Mouse (Mus musculus) heart, adult 2 months (tissue): Measurements from ENCODE around the gene Rabl3. TPM values are rescaled to one million over a fixed set of nuclear protein-coding genes. Genes with fewer than 3 reads are reported as not detected.

Experiments
- DNase-seq, 2 experiments: peaks; one replicate each; pipeline ENCODE4 v3.0.0; 2021
- H3K27ac ChIP-seq: fragments of 200-600 bp; 2 replicates; pipeline ENCODE4 v1.8.1; 2022
- H3K27me3 ChIP-seq: fragments of 200-500 bp; 2 replicates; pipeline ENCODE4 v1.6.1; 2012; ENCODE audit warnings: mild to moderate bottlenecking, low read length, inconsistent platforms, mixed read lengths; ENCODE audit not compliant: control insufficient read depth, insufficient read depth
- H3K36me3 ChIP-seq: fragments of 200-500 bp; 2 replicates; pipeline ENCODE4 v1.6.1; 2012; ENCODE audit warnings: low read length, inconsistent platforms; ENCODE audit not compliant: control insufficient read depth, insufficient read depth
- H3K4me1 ChIP-seq: fragments of 200-500 bp; 2 replicates; pipeline ENCODE4 v1.6.1; 2011; ENCODE audit warnings: low read length; ENCODE audit not compliant: control insufficient read depth, insufficient read depth
- H3K4me3 ChIP-seq: fragments of 200-600 bp; 2 replicates; pipeline ENCODE4 v1.8.1; 2022
- H3K79me2 ChIP-seq: fragments of 200-500 bp; replicated peaks from 2 replicates; pipeline ENCODE4 v1.6.1; 2012; ENCODE audit warnings: mild to moderate bottlenecking, inconsistent platforms, low read length, moderate library complexity, mixed read lengths; ENCODE audit not compliant: control insufficient read depth, insufficient read depth
- H3K9ac ChIP-seq: fragments of 200-500 bp; 2 replicates; pipeline ENCODE4 v1.6.1; 2012; ENCODE audit warnings: low read depth, mild to moderate bottlenecking, control low read depth, inconsistent platforms, low read length, mixed read lengths
- CTCF ChIP-seq: fragments of 200-600 bp; IDR thresholded peaks from 2 replicates; pipeline ENCODE4 v1.8.1; 2022; ENCODE audit warnings: antibody characterized with exemption, mild to moderate bottlenecking, moderate library complexity
- EP300 ChIP-seq: fragments of 200-500 bp; IDR thresholded peaks from 2 replicates; pipeline ENCODE4 v1.6.1; 2011; ENCODE audit warnings: low read depth, low read length, control low read depth; ENCODE audit not compliant: insufficient read depth
- POLR2A ChIP-seq: fragments of 200-500 bp; IDR thresholded peaks from 2 replicates; pipeline ENCODE4 v1.6.1; 2011; ENCODE audit warnings: mild to moderate bottlenecking, low read depth, low read length, control low read depth; ENCODE audit not compliant: insufficient read depth
- WGBS: fragments of 180-500 bp; shearing (Covaris S2); methylation state at CpG from one replicate; pipeline ENCODE4 v1.1.7; 2018; 5-methylcytosine and 5-hydroxymethylcytosine counted together
- intact Hi-C: fragments of 180-260 bp; cut with DNase I; formaldehyde crosslinking; loops from one replicate; pipeline ENCODE4 v1.15.1; 2025
- polyA plus RNA-seq: library from polyadenylated mRNA; depleted of rRNA; stranded (reverse); fragments of >200 nt; gene quantifications from 2 replicates; pipeline ENCODE4 v1.2.3, GENCODE M21; 2012
- total RNA-seq, 2 experiments: library from RNA; stranded (reverse); gene quantifications; 2 replicates each; pipeline ENCODE4 v1.2.3; 2021

Rabl3 gene
- total and polyA plus RNA-seq, 3 experiments: 3.0 to 6.8 (median 6.7) TPM

DNA sequence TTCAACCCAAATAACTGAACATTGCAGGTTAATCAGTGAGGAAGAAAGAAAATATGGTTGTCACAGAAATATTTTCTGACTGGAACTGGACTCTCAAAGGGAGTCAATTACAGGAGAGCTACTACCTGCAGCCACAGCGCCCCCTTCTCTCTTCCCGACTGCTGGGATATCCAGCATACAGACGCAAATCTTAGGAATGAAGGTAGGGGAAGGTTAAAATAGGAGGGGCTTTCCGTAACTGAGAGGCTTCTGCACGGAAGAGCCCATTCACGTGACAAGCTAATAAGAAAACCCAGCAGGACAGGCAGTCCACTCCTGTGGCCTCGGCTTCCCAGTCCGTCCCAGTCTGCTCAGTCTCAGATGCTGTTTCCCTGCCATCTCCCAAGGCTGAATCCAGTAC is 25.0 kb upstream of the Rabl3 start:
- H3K27me3 ChIP-seq: no peaks in the 10 kb centered on the region
- no peak overlapping the region for H3K9ac ChIP-seq
- WGBS: 92% methylated on average over 8 of the region's 8 CpGs
- no peaks in the 10 kb centered on the region for H3K79me2 ChIP-seq
- TF ChIP-seq POLR2A (no peak), CTCF (no peak), EP300 (no peak)
- no peaks in the 10 kb centered on the region for H3K4me1 ChIP-seq
- H3K27ac ChIP-seq: no peak overlapping the region
- no peak for DNase-seq
- intact Hi-C loops: no loop called here
- H3K4me3 ChIP-seq: no peak overlapping the region
- H3K36me3 ChIP-seq: no peaks in the 10 kb centered on the region

DNA sequence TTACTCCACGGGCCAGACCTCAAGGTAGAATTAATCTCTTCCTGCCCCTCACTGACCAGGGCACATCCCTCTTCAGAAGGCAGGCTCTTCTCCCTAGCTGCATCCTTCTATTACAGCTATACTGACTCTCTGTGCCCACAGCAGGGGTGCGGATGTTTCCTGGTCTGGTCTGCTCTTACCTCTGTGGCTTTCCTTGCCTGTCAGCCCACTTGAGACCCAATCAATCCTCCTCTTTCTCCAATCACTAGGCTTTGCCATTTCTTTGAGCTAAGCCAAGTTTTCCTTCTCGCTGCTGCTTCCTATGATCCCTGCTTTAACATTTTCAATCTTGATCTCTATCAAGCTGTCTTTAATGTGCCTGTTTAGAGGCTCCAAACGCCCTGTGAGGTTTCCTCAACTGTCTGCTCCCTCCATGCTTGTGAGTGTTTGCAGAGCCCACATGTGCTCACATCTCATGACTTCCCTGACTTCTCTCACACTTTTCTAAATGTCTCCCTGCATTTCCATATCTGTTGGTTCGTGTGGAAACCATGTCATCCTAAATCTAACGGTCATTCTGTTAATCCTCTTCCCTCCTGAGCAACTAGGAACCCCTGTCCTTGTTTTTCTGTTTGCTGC is 23.2 kb upstream of the Rabl3 start:
- H3K79me2 ChIP-seq: no peaks in the 10 kb centered on the region
- 89% methylated on average over 6 of the region's 6 CpGs for WGBS
- H3K4me3 ChIP-seq: no peak overlapping the region
- intact Hi-C loops: no loop called here
- DNase-seq: no peak
- H3K4me1 ChIP-seq: no peaks in the 10 kb centered on the region
- H3K27me3 ChIP-seq: no peaks in the 10 kb centered on the region
- H3K27ac ChIP-seq: no peak overlapping the region
- no peaks in the 10 kb centered on the region for H3K36me3 ChIP-seq
- no peak overlapping the region for H3K9ac ChIP-seq
- TF ChIP-seq POLR2A (no peak), EP300 (no peak), CTCF (no peak)

DNA sequence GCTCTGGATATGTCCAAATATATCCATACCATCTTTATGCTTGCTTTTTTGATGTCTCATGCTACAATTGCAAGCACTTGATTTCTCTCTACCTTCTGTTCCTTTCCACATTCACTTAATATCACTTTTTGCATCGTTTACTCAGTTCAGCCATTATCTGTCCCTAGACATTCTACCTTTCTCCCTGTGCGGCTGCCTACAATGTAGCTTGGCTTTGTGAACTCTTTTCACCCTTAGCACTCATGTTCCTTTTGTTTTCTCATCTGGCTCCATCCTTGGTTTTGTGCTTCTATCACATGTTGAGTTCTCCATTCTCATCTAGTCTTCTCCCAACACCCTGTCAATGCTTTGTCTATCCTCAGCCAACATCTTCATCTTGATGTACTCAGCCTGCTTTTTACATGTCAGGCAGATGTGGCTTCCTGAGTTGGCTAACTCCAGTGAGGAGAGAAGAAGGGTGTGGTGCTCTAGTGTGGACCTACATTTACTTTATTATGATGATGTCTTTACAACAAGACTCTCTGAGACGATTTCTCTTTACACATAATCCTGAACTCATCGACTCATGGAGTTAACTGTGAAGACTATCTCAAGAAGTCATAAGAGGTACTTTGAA is 22.0 kb upstream of the Rabl3 start:
- intact Hi-C loops: no loop called here
- Histone ChIP-seq H3K4me3 (no peak overlapping the region), H3K79me2 (no peaks in the 10 kb centered on the region), H3K27ac (no peak overlapping the region), H3K27me3 (no peaks in the 10 kb centered on the region), H3K4me1 (no peaks in the 10 kb centered on the region), H3K36me3 (peaks cover 2% of the 10 kb centered on the region; the same call in 1 of the 2 replicates), H3K9ac (no peak overlapping the region)
- TF ChIP-seq CTCF: no peak
- TF ChIP-seq EP300: no peak
- no peak for TF ChIP-seq POLR2A
- WGBS: 93% methylated on average over 4 of the region's 4 CpGs
- DNase-seq: no peak

DNA sequence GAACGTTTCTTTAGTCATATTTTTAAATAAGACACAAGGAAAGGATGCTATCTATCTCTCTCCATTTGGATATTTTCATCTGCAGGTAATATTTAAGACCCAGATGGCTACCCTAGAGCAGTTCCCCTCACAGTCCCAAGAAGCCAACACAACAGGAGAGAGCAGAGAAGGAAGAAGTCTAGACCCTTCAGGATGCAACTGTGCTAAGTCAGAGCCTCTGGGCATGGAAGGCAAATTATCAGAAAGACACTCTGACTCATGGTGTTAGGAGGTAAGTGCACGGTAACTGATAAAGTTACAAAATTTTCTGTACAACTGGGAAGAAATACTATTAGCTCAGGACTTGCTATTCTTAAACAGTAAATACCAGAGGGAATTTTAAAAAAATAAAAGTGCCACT is 21.0 kb upstream of the Rabl3 start:
- WGBS: 75% methylated on average over 2 of the region's 2 CpGs
- intact Hi-C loops: no loop called here
- no peaks in the 10 kb centered on the region for H3K79me2 ChIP-seq
- TF ChIP-seq CTCF (no peak), EP300 (no peak), POLR2A (no peak)
- no peak overlapping the region for H3K4me3 ChIP-seq
- peaks cover 2% of the 10 kb centered on the region; the same call in 1 of the 2 replicates for H3K36me3 ChIP-seq
- H3K4me1 ChIP-seq: no peaks in the 10 kb centered on the region
- no peak for DNase-seq
- no peak overlapping the region for H3K9ac ChIP-seq
- no peaks in the 10 kb centered on the region for H3K27me3 ChIP-seq
- H3K27ac ChIP-seq: no peak overlapping the region

DNA sequence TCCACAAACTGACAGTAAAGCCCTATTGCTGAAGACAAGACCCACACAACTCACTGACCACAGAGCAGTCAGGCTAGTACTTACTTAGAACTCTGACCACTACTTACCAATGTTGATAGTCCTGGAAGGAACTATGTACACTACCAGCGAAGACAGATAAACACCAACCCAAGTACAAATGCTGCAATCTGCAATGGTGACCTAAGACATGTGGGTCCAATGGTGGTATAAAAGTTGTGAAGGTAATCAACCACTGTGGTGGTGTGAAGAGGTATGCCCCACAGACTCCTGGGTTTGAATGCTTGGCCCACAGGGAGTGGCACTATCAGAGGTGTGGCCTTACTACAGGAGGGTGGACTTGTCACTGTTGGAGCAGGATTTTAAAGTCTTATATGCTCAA is 20.0 kb upstream of the Rabl3 start:
- Histone ChIP-seq H3K27me3 (no peaks in the 10 kb centered on the region), H3K36me3 (peaks cover 2% of the 10 kb centered on the region; the same call in 1 of the 2 replicates), H3K9ac (no peak overlapping the region), H3K4me3 (no peak overlapping the region), H3K79me2 (no peaks in the 10 kb centered on the region), H3K4me1 (no peaks in the 10 kb centered on the region), H3K27ac (no peak overlapping the region)
- no peak for DNase-seq
- WGBS: 100% methylated on average over 1 of the region's 1 CpGs
- intact Hi-C loops: no loop called here
- no peak for TF ChIP-seq EP300
- no peak for TF ChIP-seq CTCF

DNA sequence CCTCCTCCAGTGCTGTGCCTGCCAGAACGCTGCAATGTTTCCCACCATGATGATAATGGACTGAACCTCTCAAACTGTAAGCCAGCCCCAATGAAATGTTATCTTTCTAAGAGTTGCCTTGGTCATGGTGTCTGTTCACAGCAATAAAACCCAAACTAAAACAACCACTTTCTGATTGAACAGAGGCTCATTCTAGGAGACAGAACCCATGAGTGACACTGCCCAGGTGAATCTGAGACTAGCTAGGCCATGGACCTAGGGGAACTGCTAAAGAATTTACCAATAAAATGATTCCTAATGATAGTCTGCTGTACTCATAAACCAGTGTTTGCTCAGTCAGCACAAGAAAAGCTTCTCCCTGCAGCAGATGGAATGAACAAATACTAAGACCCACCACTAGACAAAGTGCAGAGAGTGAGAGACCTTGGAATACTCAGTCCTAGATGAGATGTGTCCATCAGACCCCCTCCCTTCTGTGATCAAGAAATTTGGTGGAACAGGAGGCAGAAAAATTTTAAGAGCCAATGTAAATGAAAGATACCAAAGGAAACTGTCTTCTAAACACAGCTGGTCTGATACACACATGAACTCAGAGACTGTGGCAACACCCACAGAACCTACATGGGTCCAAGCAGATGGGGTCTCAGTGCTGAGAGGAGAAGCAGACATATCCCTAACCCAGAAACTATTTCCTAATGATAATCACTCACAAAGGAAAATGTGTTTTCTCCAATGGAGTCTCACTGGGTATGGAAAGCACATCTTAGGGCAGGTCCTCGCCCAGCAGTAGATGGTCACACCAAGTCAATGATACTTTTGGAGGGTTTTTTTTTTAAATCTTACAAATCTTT is 19.3 kb upstream of the Rabl3 start:
- intact Hi-C loops: no loop called here
- no peak overlapping the region for H3K4me3 ChIP-seq
- H3K79me2 ChIP-seq: no peaks in the 10 kb centered on the region
- H3K9ac ChIP-seq: no peak overlapping the region
- TF ChIP-seq CTCF: no peak
- no peak for TF ChIP-seq EP300
- no peak for TF ChIP-seq POLR2A
- 94% methylated on average over 2 of the region's 2 CpGs for WGBS
- H3K4me1 ChIP-seq: no peaks in the 10 kb centered on the region
- no peak overlapping the region for H3K27ac ChIP-seq
- H3K36me3 ChIP-seq: peaks cover 6% of the 10 kb centered on the region
- no peak for DNase-seq
- no peaks in the 10 kb centered on the region for H3K27me3 ChIP-seq
